ENCODE assay signal across 21 mouse cellular contexts in the genomic region with DNA sequence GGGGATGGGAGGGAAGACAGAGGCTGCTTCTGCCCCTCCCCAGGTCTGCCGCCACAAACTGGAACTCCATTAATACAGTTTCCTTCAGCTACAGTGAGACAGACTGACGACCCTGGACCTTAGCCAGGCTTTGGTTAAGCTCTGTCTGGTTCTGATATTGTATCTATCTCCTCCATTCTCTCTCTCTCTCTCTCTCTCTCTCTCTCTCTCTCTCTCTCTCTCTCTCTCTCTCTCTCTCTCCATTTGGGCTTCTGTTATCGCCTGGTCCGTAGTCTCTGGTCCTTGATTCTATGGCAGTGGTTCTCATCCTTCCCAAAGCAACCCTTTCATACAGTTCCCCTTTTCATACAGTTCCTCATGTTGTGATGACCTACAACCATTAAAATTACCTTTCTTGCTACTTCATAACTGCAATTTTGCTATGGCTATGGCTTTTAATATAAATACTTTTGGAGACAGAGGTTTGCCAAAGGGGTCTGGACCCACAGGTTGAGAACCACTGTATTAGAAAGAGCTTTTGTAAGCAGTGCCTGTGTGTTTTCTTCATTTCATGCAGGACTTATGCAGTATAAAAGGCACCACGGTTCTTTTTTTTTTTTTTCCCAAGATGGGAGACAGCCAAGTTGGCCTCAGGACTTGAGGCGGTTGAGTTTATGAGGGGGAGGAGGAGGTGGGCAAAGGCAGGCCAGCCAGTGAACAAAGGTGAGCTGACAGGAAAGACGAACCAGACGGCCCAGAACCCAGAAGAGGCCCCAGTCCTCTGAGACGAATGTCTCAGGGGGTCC. TPM values are rescaled to one million over a fixed set of nuclear protein-coding genes. Genes with fewer than 3 reads are reported as not detected.
DNase-seq lines count a peak whose midpoint lies in the region; ATAC-seq and TF ChIP-seq lines count a peak whose summit lies in the region.
"Had no signal": no experiment of that assay in that cellular context is flagged by ENCODE, and none has a peak within 500 bp of the region (broad histone marks: within the 10 kb centered on the region; RNA-seq: fewer than 3 reads in every experiment).

No protein-coding gene starts in this region.

- no peaks in the 10 kb centered on the region for H3K36me3 ChIP-seq in kidney, embryonic 15.5 days
- no peaks in the 10 kb centered on the region for H3K36me3 ChIP-seq in embryonic facial prominence, embryonic 15.5 days
- no peaks in the 10 kb centered on the region for H3K36me3 ChIP-seq in liver, embryonic 14.5 days (replicated peaks; ENCODE audit: control insufficient read depth, insufficient read depth, low read depth)
- H3K36me3 ChIP-seq: forebrain, embryonic 10.5 days; hindbrain, embryonic 12.5 days; midbrain, embryonic 10.5 days; neural tube, embryonic 12.5 days had no signal

- no peak overlapping the region for H3K9ac ChIP-seq in kidney, embryonic 15.5 days
- H3K9ac ChIP-seq in embryonic facial prominence, embryonic 15.5 days, result no peak overlapping the region
- no peak overlapping the region for H3K9ac ChIP-seq in liver, embryonic 14.5 days (replicated peaks)
- H3K9ac ChIP-seq: hindbrain, embryonic 12.5 days; neural tube, embryonic 12.5 days had no signal

- TF ChIP-seq CTCF in liver, embryonic 14.5 days (IDR thresholded peaks at IDR 0.05; ENCODE audit: low read depth), result no peak

- peak; percentile 38; the same call in 1 of the 2 replicates for TF ChIP-seq EP300 in liver, embryonic 14.5 days (IDR thresholded peaks at IDR 0.05; ENCODE audit: low read depth)

- 50% methylated on average over 9 of the region's 9 CpGs for WGBS in kidney, embryonic 15.5 days
- 44% methylated on average over 9 of the region's 9 CpGs for WGBS in embryonic facial prominence, embryonic 15.5 days
- WGBS in liver, embryonic 14.5 days (ENCODE audit: insufficient replicate concordance), result 25% methylated on average over 9 of the region's 9 CpGs

- no peak overlapping the region for H3K4me2 ChIP-seq in kidney, embryonic 15.5 days
- H3K4me2 ChIP-seq in embryonic facial prominence, embryonic 15.5 days (replicated peaks), result no peak overlapping the region
- peak overlapping the region; percentile 34 for H3K4me2 ChIP-seq in liver, embryonic 14.5 days (ENCODE audit: low read depth)
- H3K4me2 ChIP-seq: hindbrain, embryonic 12.5 days; neural tube, embryonic 12.5 days had no signal

- H3K4me1 ChIP-seq in kidney, embryonic 15.5 days, result peaks cover 24% of the 10 kb centered on the region
- peaks cover 44% of the 10 kb centered on the region for H3K4me1 ChIP-seq in embryonic facial prominence, embryonic 15.5 days
- H3K4me1 ChIP-seq in liver, embryonic 14.5 days (replicated peaks; ENCODE audit: control insufficient read depth in 2 of 2, insufficient read depth in 2 of 2, low read length in 1 of 2), result peaks cover 14 to 43% of the 10 kb centered on the region in 2 experiments

- H3K27ac ChIP-seq in kidney, embryonic 15.5 days, result 0 out of 2 replicates have a peak overlapping the region, but pooled peaks have one; percentile 4
- 0 out of 2 replicates have a peak overlapping the region, but pooled peaks have one; percentile 1 for H3K27ac ChIP-seq in embryonic facial prominence, embryonic 15.5 days (replicated peaks)
- no peak overlapping the region for H3K27ac ChIP-seq in liver, embryonic 14.5 days
- H3K27ac ChIP-seq: forebrain, embryonic 10.5 days; heart, adult 2 months; hindbrain, embryonic 12.5 days; midbrain, embryonic 10.5 days; neural tube, embryonic 12.5 days had no signal

- no peaks in the 10 kb centered on the region for H3K9me3 ChIP-seq in kidney, embryonic 15.5 days (replicated peaks)
- no peaks in the 10 kb centered on the region for H3K9me3 ChIP-seq in embryonic facial prominence, embryonic 15.5 days (replicated peaks)
- H3K9me3 ChIP-seq in liver, embryonic 14.5 days (ENCODE audit: control insufficient read depth, low read length), result no peaks in the 10 kb centered on the region
- H3K9me3 ChIP-seq: forebrain, embryonic 10.5 days; hindbrain, embryonic 12.5 days; midbrain, embryonic 10.5 days; neural tube, embryonic 12.5 days had no signal

- no peak overlapping the region for H3K4me3 ChIP-seq in kidney, embryonic 15.5 days (replicated peaks)
- no peak overlapping the region for H3K4me3 ChIP-seq in embryonic facial prominence, embryonic 15.5 days (replicated peaks)
- H3K4me3 ChIP-seq in liver, embryonic 14.5 days (ENCODE audit: insufficient read depth in 1 of 2, low read depth in 2 of 2, low read length in 2 of 2), result no peak overlapping the region
- H3K4me3 ChIP-seq: forebrain, embryonic 10.5 days; heart, adult 2 months; hindbrain, embryonic 12.5 days; midbrain, embryonic 10.5 days; neural tube, embryonic 12.5 days had no signal

- ATAC-seq in kidney, embryonic 15.5 days (replicated peaks; ENCODE audit: low FRiP score), result no peak
- ATAC-seq in embryonic facial prominence, embryonic 15.5 days (ENCODE audit: insufficient number of reproducible peaks, low FRiP score, low TSS enrichment, low read depth), result no peak
- ATAC-seq in liver, embryonic 14.5 days (ENCODE audit: insufficient read depth), result peak; percentile 33; the same call in 1 of the 2 replicates

- peaks cover 5% of the 10 kb centered on the region; the same call in 1 of the 2 replicates for H3K27me3 ChIP-seq in kidney, embryonic 15.5 days
- no peaks in the 10 kb centered on the region for H3K27me3 ChIP-seq in embryonic facial prominence, embryonic 15.5 days
- H3K27me3 ChIP-seq in liver, embryonic 14.5 days (ENCODE audit: control insufficient read depth, insufficient read depth, low read length), result no peaks in the 10 kb centered on the region

- no peak for DNase-seq in kidney, adult 18-20 months
- DNase-seq in MEL-GATA-1-ER (ENCODE audit: extremely low read depth, low read depth), result peak; percentile 92
- DNase-seq in liver, embryonic 14.5 days (ENCODE audit: low read depth in 3 of 3, low spot score in 3 of 3), result no peak
- no peak for DNase-seq in right cerebral cortex, postnatal 4 days
- no peak for DNase-seq in right cerebral cortex, postnatal 14 days
- no peak for DNase-seq in right cerebral cortex, postnatal 10 days (ENCODE audit: low spot score in 2 of 2)
- DNase-seq: cerebellum, adult 11 months; cerebellum, postnatal 25 days; gastrocnemius, postnatal 14 days; heart, adult 2 months; kidney, adult 11 months; kidney, postnatal 14 days; layer of hippocampus, adult 9-11 months; right cerebral cortex, postnatal 25 days; thymus, adult 18-20 months had no signal

RNA-seq across cellular contexts. Expression of a gene that starts 7.3 kb away (rescaled TPM):
- polyA plus RNA-seq in kidney, embryonic 15.5 days (2015; fragmentation: Nextera tagmentation; extraction: Ambion mirVana), result 5.5 and 6.4 TPM in 2 replicates
- 4.0 and 4.2 TPM in 2 replicates for polyA plus RNA-seq in embryonic facial prominence, embryonic 15.5 days (2015; fragmentation: Nextera tagmentation; extraction: Ambion mirVana)
- 2.8 and 3.2 TPM in 2 replicates for polyA plus RNA-seq in liver, embryonic 14.5 days (2012; rRNA removed)
- polyA plus RNA-seq in liver, embryonic 14.5 days (2014; fragmentation: Nextera tagmentation; extraction: Ambion mirVana), result 1.4 and 2.0 TPM in 2 replicates

RNA-seq across cellular contexts. Expression of a gene that starts 34.5 kb away (rescaled TPM):
- polyA plus RNA-seq in kidney, embryonic 15.5 days (2015; fragmentation: Nextera tagmentation; extraction: Ambion mirVana), result 14.7 and 14.8 TPM in 2 replicates
- 16.4 and 20.6 TPM in 2 replicates for polyA plus RNA-seq in embryonic facial prominence, embryonic 15.5 days (2015; fragmentation: Nextera tagmentation; extraction: Ambion mirVana)
- polyA plus RNA-seq in liver, embryonic 14.5 days (2012; rRNA removed), result 6.1 and 6.2 TPM in 2 replicates
- 4.6 and 5.1 TPM in 2 replicates for polyA plus RNA-seq in liver, embryonic 14.5 days (2014; fragmentation: Nextera tagmentation; extraction: Ambion mirVana)
